Mouse (Mus musculus): ENCODE measurements around the gene Ifna12. TPM values are rescaled to one million over a fixed set of nuclear protein-coding genes. Genes with fewer than 3 reads are reported as not detected.
"Not testable (repeated sequence)": the region's sequence is repeated elsewhere in the genome, so short reads cannot be mapped to it uniquely, and the experiment has no call there.

The Ifna12 gene
- polyA plus RNA-seq, 1 experiment from 2014 or later = not detected

GRCm38 (mm10) chr4:88558145-88558544 lies 45.0 kb downstream of the Ifna12 start, which contains the start of gene Ifna15:
TSS of gene Ifna15 (minus strand) at chr4:88558245.
- H3K27ac ChIP-seq (ENCODE audit: low read length); H3K4me2 ChIP-seq (ENCODE audit: low read depth, low read length); H3K4me3 ChIP-seq (ENCODE audit: low read depth, low read length); H3K27me3 ChIP-seq (ENCODE audit: control insufficient read depth, insufficient read depth, low read depth, low read length); ATAC-seq (ENCODE audit: low read depth); H3K9ac ChIP-seq (ENCODE audit: low read depth, low read length); H3K9me3 ChIP-seq (replicated peaks; ENCODE audit: control insufficient read depth, low read length); H3K4me1 ChIP-seq (ENCODE audit: control insufficient read depth, low read depth, low read length); H3K36me3 ChIP-seq (ENCODE audit: control insufficient read depth, insufficient read depth): not testable (repeated sequence)

Other genes with a start within 250 kb of the Ifna12 start
- 5.4 and 5.5 TPM in 2 replicates for gene Hacd4, start 164.4 kb downstream of the Ifna12 start, polyA plus RNA-seq (2015; fragmentation: Nextera tagmentation; extraction: Ambion mirVana)
- gene Ifnb1, start 80.6 kb downstream of the Ifna12 start, polyA plus RNA-seq (2015; fragmentation: Nextera tagmentation; extraction: Ambion mirVana) = not detected in 2 replicates
- gene Ifna15, start 45.1 kb downstream of the Ifna12 start, polyA plus RNA-seq (2015; fragmentation: Nextera tagmentation; extraction: Ambion mirVana) = not detected in 2 replicates
- not detected in 2 replicates for gene Ifna14, start 31.6 kb downstream of the Ifna12 start, polyA plus RNA-seq (2015; fragmentation: Nextera tagmentation; extraction: Ambion mirVana)
- not detected in 2 replicates for gene Ifna9, start 11.0 kb downstream of the Ifna12 start, polyA plus RNA-seq (2015; fragmentation: Nextera tagmentation; extraction: Ambion mirVana)
- not detected in 2 replicates for gene C87499, start 31.0 kb upstream of the Ifna12 start, polyA plus RNA-seq (2015; fragmentation: Nextera tagmentation; extraction: Ambion mirVana)
- not detected in 2 replicates for gene Ifna13, start 41.1 kb upstream of the Ifna12 start, polyA plus RNA-seq (2015; fragmentation: Nextera tagmentation; extraction: Ambion mirVana)
- gene Ifna16, start 73.5 kb upstream of the Ifna12 start, polyA plus RNA-seq (2015; fragmentation: Nextera tagmentation; extraction: Ambion mirVana) = not detected in 2 replicates
- gene Ifna2, start 80.5 kb upstream of the Ifna12 start, polyA plus RNA-seq (2015; fragmentation: Nextera tagmentation; extraction: Ambion mirVana) = not detected in 2 replicates
- not detected in 2 replicates for gene Ifnab, start 88.0 kb upstream of the Ifna12 start, polyA plus RNA-seq (2015; fragmentation: Nextera tagmentation; extraction: Ambion mirVana)
- 0.25 and 0.32 TPM in 2 replicates for gene Gm26566, start 118.4 kb upstream of the Ifna12 start, polyA plus RNA-seq (2015; fragmentation: Nextera tagmentation; extraction: Ambion mirVana)
- gene Klhl9, start 119.1 kb upstream of the Ifna12 start, polyA plus RNA-seq (2015; fragmentation: Nextera tagmentation; extraction: Ambion mirVana) = 22.4 and 23.5 TPM in 2 replicates
- gene Gm13271, start 151.5 kb upstream of the Ifna12 start, polyA plus RNA-seq (2015; fragmentation: Nextera tagmentation; extraction: Ambion mirVana) = not detected in 2 replicates
- gene Gm13283, start 156.7 kb upstream of the Ifna12 start, polyA plus RNA-seq (2015; fragmentation: Nextera tagmentation; extraction: Ambion mirVana) = 0.07 TPM in 1 of 2 replicates, not detected in the other
- 0.11 TPM in 1 of 2 replicates, not detected in the other for gene Gm13290, start 170.5 kb upstream of the Ifna12 start, polyA plus RNA-seq (2015; fragmentation: Nextera tagmentation; extraction: Ambion mirVana)
- not detected in 2 replicates for gene Gm13289, start 173.5 kb upstream of the Ifna12 start, polyA plus RNA-seq (2015; fragmentation: Nextera tagmentation; extraction: Ambion mirVana)
- gene Gm13272, start 176.5 kb upstream of the Ifna12 start, polyA plus RNA-seq (2015; fragmentation: Nextera tagmentation; extraction: Ambion mirVana) = not detected in 2 replicates
- gene Ifnz, start 178.8 kb upstream of the Ifna12 start, polyA plus RNA-seq (2015; fragmentation: Nextera tagmentation; extraction: Ambion mirVana) = not detected in 2 replicates
- gene Gm13276, start 182.3 kb upstream of the Ifna12 start, polyA plus RNA-seq (2015; fragmentation: Nextera tagmentation; extraction: Ambion mirVana) = not detected in 2 replicates
- gene Gm13277, start 185.3 kb upstream of the Ifna12 start, polyA plus RNA-seq (2015; fragmentation: Nextera tagmentation; extraction: Ambion mirVana) = not detected in 2 replicates
- not detected in 2 replicates for gene Gm13278, start 188.2 kb upstream of the Ifna12 start, polyA plus RNA-seq (2015; fragmentation: Nextera tagmentation; extraction: Ambion mirVana)
- not detected in 2 replicates for gene Gm13275, start 191.1 kb upstream of the Ifna12 start, polyA plus RNA-seq (2015; fragmentation: Nextera tagmentation; extraction: Ambion mirVana)
- not detected in 2 replicates for gene Gm13279, start 194.0 kb upstream of the Ifna12 start, polyA plus RNA-seq (2015; fragmentation: Nextera tagmentation; extraction: Ambion mirVana)
- 0.15 and 0.23 TPM in 2 replicates for gene Gm13285, start 196.3 kb upstream of the Ifna12 start, polyA plus RNA-seq (2015; fragmentation: Nextera tagmentation; extraction: Ambion mirVana)
- not detected in 2 replicates for gene Gm13287, start 199.9 kb upstream of the Ifna12 start, polyA plus RNA-seq (2015; fragmentation: Nextera tagmentation; extraction: Ambion mirVana)
- not detected in 2 replicates for gene Gm13288, start 202.2 kb upstream of the Ifna12 start, polyA plus RNA-seq (2015; fragmentation: Nextera tagmentation; extraction: Ambion mirVana)
- gene Ifna7, start 212.9 kb upstream of the Ifna12 start, polyA plus RNA-seq (2015; fragmentation: Nextera tagmentation; extraction: Ambion mirVana) = not detected in 2 replicates
- not detected in 2 replicates for gene Ifna11, start 216.6 kb upstream of the Ifna12 start, polyA plus RNA-seq (2015; fragmentation: Nextera tagmentation; extraction: Ambion mirVana)
- not detected in 2 replicates for gene Ifna6, start 224.0 kb upstream of the Ifna12 start, polyA plus RNA-seq (2015; fragmentation: Nextera tagmentation; extraction: Ambion mirVana)
- not detected in 2 replicates for gene Ifna5, start 232.1 kb upstream of the Ifna12 start, polyA plus RNA-seq (2015; fragmentation: Nextera tagmentation; extraction: Ambion mirVana)
- gene Ifna4, start 238.5 kb upstream of the Ifna12 start, polyA plus RNA-seq (2015; fragmentation: Nextera tagmentation; extraction: Ambion mirVana) = not detected in 2 replicates
- not detected in 2 replicates for gene Ifna1, start 246.7 kb upstream of the Ifna12 start, polyA plus RNA-seq (2015; fragmentation: Nextera tagmentation; extraction: Ambion mirVana)

Data from liver, embryonic 16.5 days (tissue).